Comparison of ENCODE assay signal across 25 mouse cellular contexts in genomic region chr3:103314291-103314690, GRCm38 (mm10). TPM values are rescaled to one million over a fixed set of nuclear protein-coding genes. Genes with fewer than 3 reads are reported as not detected.
A peak's percentile ranks its signal among the peaks of the same experiment; 100 is the strongest.
DNase-seq lines count a peak whose midpoint lies in the region; ATAC-seq and TF ChIP-seq lines count a peak whose summit lies in the region.
"Had no signal": no experiment of that assay in that cellular context is flagged by ENCODE, and none has a peak within 500 bp of the region (broad histone marks: within the 10 kb centered on the region; RNA-seq: fewer than 3 reads in every experiment).

No protein-coding gene starts in this region.

- ATAC-seq in activated CD4-positive, CD25-positive, alpha-beta regulatory T cell, adult 4 months: peak; percentile 79
- ATAC-seq in inflammation-experienced regulatory T-cells, adult 6 months: peak; percentile 76
- ATAC-seq in intestine, embryonic 15.5 days: no peak
- ATAC-seq: forebrain, embryonic 15.5 days had no signal

- no peaks in the 10 kb centered on the region for H3K9me3 ChIP-seq in intestine, embryonic 15.5 days
- H3K9me3 ChIP-seq: embryonic facial prominence, embryonic 15.5 days; forebrain, embryonic 10.5 days; forebrain, embryonic 15.5 days; G1E; heart, embryonic 15.5 days; hindbrain, embryonic 10.5 days; hindbrain, embryonic 15.5 days had no signal

- DNase-seq in 416B (ENCODE audit: low read depth): peak; percentile 66
- DNase-seq in CD4-positive helper T cell, adult 2 months (ENCODE audit: low read depth, low spot score): peak; percentile 24
- DNase-seq in gastrocnemius, postnatal 4 days (ENCODE audit: low spot score in 2 of 2): no peak
- DNase-seq in heart, adult 2 months: no peak
- DNase-seq: adrenal gland, postnatal 10 days; B cell, adult 2 months; cerebellum, adult 2 months; cerebellum, postnatal 10 days; embryo, embryonic 11 days; gastrocnemius, postnatal 36 days; heart, adult 18-20 months; heart, postnatal 14 days; kidney, adult 2 months had no signal

- no peak overlapping the region for H3K4me2 ChIP-seq in intestine, embryonic 15.5 days (replicated peaks)
- H3K4me2 ChIP-seq: embryonic facial prominence, embryonic 15.5 days; forebrain, embryonic 15.5 days; heart, embryonic 11.5 days; heart, embryonic 15.5 days; hindbrain, embryonic 15.5 days had no signal

- H3K36me3 ChIP-seq in intestine, embryonic 15.5 days: no peaks in the 10 kb centered on the region
- H3K36me3 ChIP-seq in heart, adult 2 months (ENCODE audit: control insufficient read depth, insufficient read depth, low read length): no peaks in the 10 kb centered on the region; the same call in 1 of the 2 replicates
- H3K36me3 ChIP-seq: heart, embryonic 15.5 days had no signal

- H3K27me3 ChIP-seq in intestine, embryonic 15.5 days (replicated peaks): no peaks in the 10 kb centered on the region
- H3K27me3 ChIP-seq in heart, adult 2 months (ENCODE audit: control insufficient read depth, insufficient read depth, low read length): no peaks in the 10 kb centered on the region
- H3K27me3 ChIP-seq: embryonic facial prominence, embryonic 15.5 days; forebrain, embryonic 15.5 days; heart, embryonic 15.5 days; hindbrain, embryonic 15.5 days had no signal

- intact Hi-C loops in heart, adult 2 months (cut with DNase I): no loop called here

- TF ChIP-seq EP300 in heart, adult 2 months (IDR thresholded peaks at IDR 0.05; ENCODE audit: insufficient read depth, low read depth, low read length): no peak

- H3K79me2 ChIP-seq in heart, adult 2 months (replicated peaks; ENCODE audit: control insufficient read depth, insufficient read depth, low read length): peaks cover 1% of the 10 kb centered on the region

- no peak overlapping the region for H3K27ac ChIP-seq in intestine, embryonic 15.5 days
- H3K27ac ChIP-seq in heart, adult 2 months: no peak overlapping the region
- H3K27ac ChIP-seq: embryonic facial prominence, embryonic 15.5 days; forebrain, embryonic 10.5 days; forebrain, embryonic 15.5 days; heart, embryonic 15.5 days; hindbrain, embryonic 10.5 days; hindbrain, embryonic 15.5 days had no signal

- H3K4me3 ChIP-seq in intestine, embryonic 15.5 days (replicated peaks): no peak overlapping the region
- no peak overlapping the region for H3K4me3 ChIP-seq in heart, adult 2 months
- H3K4me3 ChIP-seq: embryonic facial prominence, embryonic 15.5 days; erythroblast, embryonic 14.5 days; forebrain, embryonic 10.5 days; forebrain, embryonic 15.5 days; heart, embryonic 15.5 days; hindbrain, embryonic 10.5 days; hindbrain, embryonic 15.5 days had no signal

- TF ChIP-seq CTCF in heart, adult 2 months (IDR thresholded peaks at IDR 0.05): no peak

- H3K4me1 ChIP-seq in intestine, embryonic 15.5 days (replicated peaks): no peaks in the 10 kb centered on the region; the same call in 1 of the 2 replicates
- H3K4me1 ChIP-seq in heart, adult 2 months (ENCODE audit: control insufficient read depth, insufficient read depth, low read length): peaks cover under 1% of the 10 kb centered on the region
- H3K4me1 ChIP-seq: embryonic facial prominence, embryonic 15.5 days; forebrain, embryonic 10.5 days; forebrain, embryonic 15.5 days; heart, embryonic 15.5 days; hindbrain, embryonic 10.5 days had no signal

- H3K9ac ChIP-seq in intestine, embryonic 15.5 days: no peak overlapping the region
- no peak overlapping the region for H3K9ac ChIP-seq in heart, adult 2 months (ENCODE audit: low read depth, low read length)
- H3K9ac ChIP-seq: embryonic facial prominence, embryonic 15.5 days; forebrain, embryonic 15.5 days; heart, embryonic 15.5 days; hindbrain, embryonic 15.5 days had no signal

- no peak for TF ChIP-seq POLR2A in heart, adult 2 months (IDR thresholded peaks at IDR 0.05; ENCODE audit: insufficient read depth, low read depth, low read length)

RNA-seq across cellular contexts. Expression of gene Trim33, which starts 35.2 kb away (rescaled TPM):
- 10 to 100 TPM; 51.4 to 52.6 TPM for polyA plus RNA-seq in activated CD4-positive, CD25-positive, alpha-beta regulatory T cell, adult 4 months (2017; shearing (Covaris generic))
- 10 to 100 TPM; 50.3 to 90.8 (median 64.0) TPM for polyA plus RNA-seq in inflammation-experienced regulatory T-cells, adult 6 months (2017; shearing (Covaris generic))
- polyA plus RNA-seq in intestine, embryonic 15.5 days (2015; fragmentation: Nextera tagmentation; extraction: Ambion mirVana): 17.1 and 18.1 TPM in 2 replicates
- 10 to 100 TPM; 19.6 to 22.4 TPM for total RNA-seq in gastrocnemius, postnatal 4 days (2021)
- 10 to 100 TPM; 13.5 to 14.4 TPM for total RNA-seq in heart, adult 2 months (2021)
- 4.6 and 10.5 TPM in 2 replicates for polyA plus RNA-seq in heart, adult 2 months (2012; rRNA removed)

Comparison
In these comparisons a context has a peak if more than half of its experiments do, and no peak if none do; other contexts are left out.
1. DNase-seq: peak in 416B (single experiment) and CD4-positive helper T cell, adult 2 months (single experiment); none in gastrocnemius, postnatal 4 days (0 of 2) and heart, adult 2 months (0 of 2).